Mouse (Mus musculus): ENCODE results near the gene Fkbp10. TPM values are rescaled to one million over a fixed set of nuclear protein-coding genes. Genes with fewer than 3 reads are reported as not detected.
A peak's percentile ranks its signal among the peaks of the same experiment; 100 is the strongest.

The Fkbp10 gene
- polyA plus RNA-seq, 1 experiment = 298 TPM

DNA sequence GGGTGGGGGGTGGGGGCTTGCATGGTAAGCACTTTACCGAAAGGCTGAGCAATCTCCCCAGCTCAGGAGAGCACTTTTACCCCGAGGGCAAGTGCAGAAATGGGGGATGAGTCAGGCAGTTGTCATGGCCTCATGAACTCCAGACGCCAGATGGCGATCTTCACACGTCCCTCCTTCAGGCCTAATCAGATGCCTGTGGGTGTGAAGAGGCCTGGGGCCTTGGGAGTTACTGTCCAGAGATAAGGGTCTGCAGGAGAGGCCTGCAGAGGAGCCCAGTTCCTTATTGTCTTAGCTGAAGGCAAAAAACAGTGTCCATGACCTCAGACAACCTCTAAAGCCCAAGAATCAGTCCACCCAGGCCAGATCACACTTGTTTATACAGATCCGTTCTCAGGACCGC lies 10.4 kb downstream of the Fkbp10 start:
- TF ChIP-seq CTCF (IDR thresholded peaks at IDR 0.05; ENCODE audit: borderline replicate concordance, insufficient read depth, low read length) (peak; percentile 81; the same call in 1 of the 2 replicates), POLR2A (IDR thresholded peaks at IDR 0.05; ENCODE audit: low read depth, low read length) (no peak)
- no peak overlapping the region for H3K27ac ChIP-seq (ENCODE audit: insufficient read depth, low read length)
- H3K4me1 ChIP-seq (ENCODE audit: control insufficient read depth, insufficient read depth, low read length) = no peaks in the 10 kb centered on the region
- no peak overlapping the region for H3K4me3 ChIP-seq (ENCODE audit: insufficient read depth, low read length)

DNA sequence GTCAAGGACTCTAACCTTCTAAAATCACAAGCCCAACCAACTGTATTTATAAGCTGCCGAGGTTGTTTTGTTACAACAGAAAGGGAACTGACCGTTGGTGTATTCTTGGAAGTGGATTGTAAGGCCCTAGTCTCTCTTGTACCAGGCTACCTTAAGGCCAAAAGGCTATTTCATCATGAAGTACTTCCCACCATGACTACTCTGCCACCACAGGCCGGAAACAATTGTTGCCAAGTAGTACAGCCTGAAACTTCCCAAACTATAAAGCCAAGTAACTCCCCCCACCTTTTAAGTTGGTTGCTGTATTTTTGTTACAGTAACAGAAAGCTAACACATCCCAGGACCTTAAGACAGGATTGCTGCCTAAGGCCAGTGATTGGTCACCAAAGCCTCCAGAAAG lies 11.3 kb downstream of the Fkbp10 start:
- Histone ChIP-seq H3K4me3 (ENCODE audit: insufficient read depth, low read length) (no peak overlapping the region), H3K27ac (ENCODE audit: insufficient read depth, low read length) (no peak overlapping the region), H3K4me1 (ENCODE audit: control insufficient read depth, insufficient read depth, low read length) (no peaks in the 10 kb centered on the region)
- no peak for TF ChIP-seq CTCF (IDR thresholded peaks at IDR 0.05; ENCODE audit: borderline replicate concordance, insufficient read depth, low read length)
- TF ChIP-seq POLR2A (IDR thresholded peaks at IDR 0.05; ENCODE audit: low read depth, low read length) = no peak

DNA sequence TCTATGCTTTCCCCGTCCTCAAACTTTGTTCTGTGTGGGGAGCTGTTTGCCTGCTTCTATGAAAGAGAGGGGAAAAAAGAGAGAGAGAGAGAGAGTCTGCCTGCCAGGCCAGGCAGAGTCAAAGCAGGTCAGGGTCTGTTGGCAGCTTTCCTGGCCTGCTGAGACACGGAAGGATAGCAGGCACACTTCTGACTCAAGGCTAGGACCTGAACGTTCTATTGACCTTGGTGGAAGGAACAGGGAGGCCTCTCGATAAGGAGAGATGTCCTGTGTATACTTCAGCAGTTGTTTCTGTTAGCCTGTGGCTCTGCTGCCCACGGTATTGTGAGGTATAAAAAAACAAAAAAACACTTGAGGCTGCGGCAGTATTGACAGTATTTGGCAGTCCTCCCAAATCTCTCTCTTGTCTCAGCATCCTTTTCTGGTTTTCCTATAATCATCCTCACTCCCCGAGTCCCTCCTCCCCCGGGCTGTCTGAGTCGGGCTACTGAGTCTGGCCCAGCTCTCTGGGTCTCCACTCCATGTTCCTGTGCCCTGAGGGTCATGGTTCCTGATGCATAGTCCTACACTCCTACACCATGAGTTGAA lies 13.2 kb downstream of the Fkbp10 start:
- no peak overlapping the region for H3K4me3 ChIP-seq (ENCODE audit: insufficient read depth, low read length)
- no peaks in the 10 kb centered on the region for H3K4me1 ChIP-seq (ENCODE audit: control insufficient read depth, insufficient read depth, low read length)
- H3K27ac ChIP-seq (ENCODE audit: insufficient read depth, low read length) = no peak overlapping the region
- no peak for TF ChIP-seq CTCF (IDR thresholded peaks at IDR 0.05; ENCODE audit: borderline replicate concordance, insufficient read depth, low read length)

DNA sequence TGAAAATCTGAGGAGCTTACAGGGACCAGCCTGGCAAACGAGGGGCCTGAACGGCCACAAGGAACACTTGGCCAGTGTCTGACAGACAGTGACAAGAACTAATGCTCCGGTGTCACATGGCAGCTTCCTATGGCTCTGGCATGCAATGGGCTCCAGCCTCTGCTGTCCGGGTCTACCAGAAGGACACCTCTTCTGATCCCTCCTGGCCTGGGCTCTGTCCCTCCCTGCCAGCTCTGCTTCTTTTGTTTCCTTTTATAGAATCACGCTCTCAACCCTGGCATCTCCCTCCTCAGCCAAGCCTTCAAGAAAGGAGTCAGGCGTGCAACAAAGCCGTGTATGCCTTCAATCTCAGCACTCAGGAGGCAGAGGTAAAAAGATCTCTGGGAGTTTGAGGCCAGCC lies 14.6 kb downstream of the Fkbp10 start:
- Histone ChIP-seq H3K4me3 (ENCODE audit: insufficient read depth, low read length) (no peak overlapping the region), H3K27ac (ENCODE audit: insufficient read depth, low read length) (no peak overlapping the region), H3K4me1 (ENCODE audit: control insufficient read depth, insufficient read depth, low read length) (no peaks in the 10 kb centered on the region)
- TF ChIP-seq POLR2A (IDR thresholded peaks at IDR 0.05; ENCODE audit: low read depth, low read length) (no peak), CTCF (IDR thresholded peaks at IDR 0.05; ENCODE audit: borderline replicate concordance, insufficient read depth, low read length) (no peak)

DNA sequence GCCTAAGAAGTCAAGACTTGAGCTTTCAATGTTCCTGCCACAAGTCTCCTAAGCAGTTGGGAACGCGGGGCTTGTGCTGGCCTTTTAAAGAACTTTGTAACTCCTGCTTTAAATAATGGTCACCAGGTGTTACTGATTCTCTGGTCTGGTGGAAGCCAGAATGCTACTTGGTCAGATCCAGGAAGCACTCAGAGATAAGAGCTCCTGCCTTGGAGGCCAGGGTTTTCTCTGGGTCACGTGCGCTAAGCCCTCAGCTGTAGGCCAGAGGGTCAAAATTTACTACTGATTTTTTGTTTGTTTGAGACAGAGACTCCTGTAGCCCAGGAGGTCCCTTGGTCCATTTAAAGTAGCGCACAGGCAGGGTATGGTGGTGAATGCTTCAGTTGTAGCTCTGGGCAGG lies 16.5 kb downstream of the Fkbp10 start:
- Histone ChIP-seq H3K4me3 (ENCODE audit: insufficient read depth, low read length) (no peak overlapping the region), H3K27ac (ENCODE audit: insufficient read depth, low read length) (no peak overlapping the region), H3K4me1 (ENCODE audit: control insufficient read depth, insufficient read depth, low read length) (no peaks in the 10 kb centered on the region)
- no peak for TF ChIP-seq CTCF (IDR thresholded peaks at IDR 0.05; ENCODE audit: borderline replicate concordance, insufficient read depth, low read length)
- no peak for TF ChIP-seq POLR2A (IDR thresholded peaks at IDR 0.05; ENCODE audit: low read depth, low read length)

DNA sequence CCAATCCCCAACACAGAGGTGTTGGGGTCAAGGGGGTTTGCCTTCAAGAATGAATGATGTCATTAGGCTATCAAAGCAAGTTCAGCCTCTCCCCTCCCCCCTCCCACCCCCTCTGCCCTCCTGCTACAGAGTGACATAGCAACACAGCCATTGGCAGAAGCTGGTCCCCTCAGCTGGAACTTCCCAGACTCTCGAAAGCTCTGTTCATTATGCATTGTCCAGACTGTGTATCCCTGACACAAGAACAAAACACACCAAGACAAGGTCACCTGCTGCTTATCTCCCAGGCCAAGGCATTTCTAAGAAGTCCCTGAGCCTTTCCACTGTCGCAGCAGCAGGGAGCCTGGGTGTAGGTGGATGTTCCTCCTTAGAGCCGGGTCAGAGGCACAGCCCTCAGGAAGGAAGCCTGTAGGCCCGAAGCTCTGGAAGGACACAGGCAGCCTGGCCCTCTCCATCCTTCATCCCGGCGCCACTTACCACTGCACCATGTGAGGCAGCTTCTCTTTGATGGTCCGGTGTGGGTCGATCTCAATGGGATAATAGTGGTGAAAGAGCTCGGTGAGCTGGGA lies 20.3 kb downstream of the Fkbp10 start:
- H3K4me1 ChIP-seq (ENCODE audit: control insufficient read depth, insufficient read depth, low read length) = peaks cover 5% of the 10 kb centered on the region; the same call in 1 of the 2 replicates
- TF ChIP-seq CTCF (IDR thresholded peaks at IDR 0.05; ENCODE audit: borderline replicate concordance, insufficient read depth, low read length) (no peak), POLR2A (IDR thresholded peaks at IDR 0.05; ENCODE audit: low read depth, low read length) (no peak)
- no peak overlapping the region for H3K4me3 ChIP-seq (ENCODE audit: insufficient read depth, low read length)
- H3K27ac ChIP-seq (ENCODE audit: insufficient read depth, low read length) = no peak overlapping the region

DNA sequence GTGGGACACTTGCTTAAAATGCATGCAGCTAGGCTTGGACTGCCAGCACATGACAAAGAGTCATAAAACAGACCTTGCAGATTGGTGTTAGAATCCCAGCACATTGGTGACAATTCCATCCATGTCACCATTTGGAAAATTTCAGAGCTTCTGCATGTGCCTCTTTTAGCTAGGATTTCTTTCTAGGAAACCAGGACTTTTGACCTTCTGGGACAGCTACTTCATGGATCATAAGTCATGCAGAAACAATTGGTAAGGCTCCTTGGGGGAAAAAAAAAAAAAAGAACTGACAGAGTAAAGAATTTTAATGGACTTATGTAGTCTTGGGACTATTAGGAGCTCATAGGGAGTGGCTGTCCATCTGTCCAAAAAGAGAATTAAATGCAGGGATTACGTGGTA lies 22.4 kb downstream of the Fkbp10 start:
- peaks cover 5% of the 10 kb centered on the region; the same call in 1 of the 2 replicates for H3K4me1 ChIP-seq (ENCODE audit: control insufficient read depth, insufficient read depth, low read length)
- no peak for TF ChIP-seq POLR2A (IDR thresholded peaks at IDR 0.05; ENCODE audit: low read depth, low read length)
- TF ChIP-seq CTCF (IDR thresholded peaks at IDR 0.05; ENCODE audit: borderline replicate concordance, insufficient read depth, low read length) = no peak
- H3K4me3 ChIP-seq (ENCODE audit: insufficient read depth, low read length) = no peak overlapping the region
- H3K27ac ChIP-seq (ENCODE audit: insufficient read depth, low read length) = no peak overlapping the region

DNA sequence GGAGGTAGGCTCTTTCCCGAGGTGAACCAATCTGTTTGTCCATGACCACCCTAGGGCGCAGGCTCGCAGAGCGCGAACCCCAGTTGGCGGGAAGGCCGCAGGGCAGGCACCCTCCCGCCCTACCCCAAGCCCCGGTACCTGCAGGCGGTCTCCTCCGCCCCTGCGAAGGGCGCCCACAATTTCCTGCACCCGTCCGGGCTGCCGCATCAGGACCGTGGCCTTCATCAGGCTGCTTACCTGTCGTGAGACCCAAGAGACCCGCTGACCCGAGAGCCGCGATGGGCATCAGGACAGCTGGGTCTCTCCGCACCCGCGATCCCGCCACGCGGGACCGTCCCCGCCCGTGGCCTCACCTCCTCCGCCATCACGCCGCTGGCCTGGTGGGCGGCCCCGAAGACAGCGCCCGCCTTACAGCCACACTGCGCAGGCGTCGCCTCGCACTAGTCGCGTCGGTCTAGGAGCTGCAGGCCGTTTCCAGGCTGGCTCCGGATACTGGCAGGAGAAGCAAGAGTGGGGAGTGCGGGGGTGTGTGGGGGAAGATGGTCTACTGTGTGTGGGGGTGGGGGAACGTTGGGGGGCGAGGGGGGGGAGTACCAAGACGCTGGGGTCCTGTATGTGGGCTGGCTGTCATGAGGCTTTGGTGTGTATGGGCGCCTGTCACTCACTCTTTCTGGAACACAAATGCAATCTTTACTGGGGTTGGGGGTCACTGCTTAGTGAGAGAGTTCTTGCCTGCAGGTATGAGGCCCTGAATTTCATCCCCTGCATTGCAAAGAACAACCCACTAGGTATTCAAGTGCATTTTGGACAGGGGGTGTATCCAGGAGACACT lies 25.4 kb downstream of the Fkbp10 start:
- Histone ChIP-seq H3K4me1 (ENCODE audit: control insufficient read depth, insufficient read depth, low read length) (peaks cover 5% of the 10 kb centered on the region; the same call in 1 of the 2 replicates), H3K4me3 (ENCODE audit: insufficient read depth, low read length) (peak overlapping the region; percentile 66), H3K27ac (ENCODE audit: insufficient read depth, low read length) (no peak overlapping the region)
- peak; percentile 96 for TF ChIP-seq POLR2A (IDR thresholded peaks at IDR 0.05; ENCODE audit: low read depth, low read length)
- TF ChIP-seq CTCF (IDR thresholded peaks at IDR 0.05; ENCODE audit: borderline replicate concordance, insufficient read depth, low read length) = no peak

DNA sequence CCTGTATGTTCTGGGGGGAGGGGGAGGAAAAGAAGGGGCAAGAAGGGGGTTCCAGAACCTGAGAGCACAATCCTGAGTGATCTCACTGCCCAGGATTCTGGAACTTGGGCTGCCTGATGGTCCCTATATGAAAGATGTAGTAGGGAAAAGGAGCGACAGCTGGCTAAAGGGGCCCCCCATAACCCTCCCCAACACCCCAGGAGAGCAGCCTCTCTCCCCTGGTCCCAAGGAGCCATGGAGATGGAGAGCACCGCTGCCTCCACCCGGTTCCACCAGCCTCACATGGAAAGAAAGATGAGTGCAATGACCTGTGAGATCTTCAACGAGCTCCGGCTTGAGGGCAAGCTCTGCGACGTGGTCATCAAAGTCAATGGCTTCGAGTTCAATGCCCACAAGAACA lies 26.3 kb downstream of the Fkbp10 start, which contains the start of the genes Nt5c3b and Klhl10:
TSS of gene Nt5c3b (minus strand) at position 12 of the 400 bp plus-strand sequence.
TSS of gene Klhl10 (plus strand) at position 121 of the 400 bp plus-strand sequence.
- no peak for TF ChIP-seq CTCF (IDR thresholded peaks at IDR 0.05; ENCODE audit: borderline replicate concordance, insufficient read depth, low read length)
- no peak for TF ChIP-seq POLR2A (IDR thresholded peaks at IDR 0.05; ENCODE audit: low read depth, low read length)
- Histone ChIP-seq H3K27ac (ENCODE audit: insufficient read depth, low read length) (no peak within 1 kb of the TSS), H3K4me1 (ENCODE audit: control insufficient read depth, insufficient read depth, low read length) (peaks cover 5% of the 10 kb centered on the region; the same call in 1 of the 2 replicates), H3K4me3 (ENCODE audit: insufficient read depth, low read length) (peak within 1 kb of the TSS; percentile 66)

DNA sequence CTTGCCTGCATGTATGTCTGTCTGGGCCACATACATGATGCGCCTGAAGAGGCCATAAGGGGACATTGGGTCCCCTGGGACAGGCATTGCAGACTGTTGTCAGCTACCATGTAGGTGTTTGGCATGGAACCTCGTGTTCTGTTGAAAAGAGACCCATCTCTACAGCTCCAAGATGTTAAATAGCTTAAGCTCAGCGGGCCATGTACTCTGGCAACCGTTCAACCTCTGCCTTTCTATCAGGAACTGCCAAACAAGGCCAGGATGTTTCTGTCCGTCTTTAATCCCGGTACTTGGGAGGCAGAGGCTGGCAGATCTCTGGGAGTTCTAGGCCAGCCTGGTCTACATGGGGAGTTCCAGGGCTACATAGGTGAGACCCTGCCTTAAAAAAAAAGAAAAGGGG lies 27.1 kb downstream of the Fkbp10 start:
- TF ChIP-seq CTCF (IDR thresholded peaks at IDR 0.05; ENCODE audit: borderline replicate concordance, insufficient read depth, low read length) (no peak), POLR2A (IDR thresholded peaks at IDR 0.05; ENCODE audit: low read depth, low read length) (no peak)
- Histone ChIP-seq H3K4me1 (ENCODE audit: control insufficient read depth, insufficient read depth, low read length) (peaks cover 5% of the 10 kb centered on the region; the same call in 1 of the 2 replicates), H3K4me3 (ENCODE audit: insufficient read depth, low read length) (no peak overlapping the region), H3K27ac (ENCODE audit: insufficient read depth, low read length) (no peak overlapping the region)

All from embryonic fibroblast, embryonic 13.5 days (primary cell).